Mouse (Mus musculus) adrenal gland, postnatal 10 days (tissue): ENCODE measurements around the gene Aak1. TPM values are rescaled to one million over a fixed set of nuclear protein-coding genes. Genes with fewer than 3 reads are reported as not detected.
A peak's percentile ranks its signal among the peaks of the same experiment; 100 is the strongest.
"Not testable (repeated sequence)": the region's sequence is repeated elsewhere in the genome, so short reads cannot be mapped to it uniquely, and the experiment has no call there.

Experiments used
- DNase-seq: peaks from one replicate; pipeline ENCODE4 v3.0.0; 2021; ENCODE audit warnings: mixed read lengths
- total RNA-seq, 2 experiments: library from RNA; stranded (reverse); gene quantifications; 2 replicates each; pipeline ENCODE4 v1.2.3; 2021

Aak1 gene
- total RNA-seq, 2 experiments from 2014 or later = 63.1 to 69.5 TPM

- DNase-seq = no peak
Observed at GRCm38 (mm10) chr6:86841949-86842348, 7.4 kb upstream of the Aak1 start.

- DNase-seq = no peak
Observed at GRCm38 (mm10) chr6:86843636-86844035, 5.7 kb upstream of the Aak1 start.

- no peak for DNase-seq
Observed at GRCm38 (mm10) chr6:86846467-86846866, 2.9 kb upstream of the Aak1 start.

GRCm38 (mm10) chr6:86847816-86848215 lies 1.5 kb upstream of the Aak1 start:
- no peak for DNase-seq

- DNase-seq = no peak
Observed at GRCm38 (mm10) chr6:86848580-86848914, 770 bp upstream of the Aak1 start.

- peak; percentile 63 for DNase-seq
Observed at GRCm38 (mm10) chr6:86849692-86850445, 552 bp downstream of the Aak1 start.

- DNase-seq = no peak
Observed at GRCm38 (mm10) chr6:86850588-86850987, 1.3 kb downstream of the Aak1 start.

- no peak for DNase-seq
Observed at GRCm38 (mm10) chr6:86851561-86851960, 2.2 kb downstream of the Aak1 start.

GRCm38 (mm10) chr6:86853928-86854327 lies 4.6 kb downstream of the Aak1 start:
- no peak for DNase-seq

- DNase-seq = no peak
Observed at GRCm38 (mm10) chr6:86854941-86855340, 5.6 kb downstream of the Aak1 start.

GRCm38 (mm10) chr6:86858606-86859005 lies 9.3 kb downstream of the Aak1 start:
- DNase-seq = no peak

- DNase-seq = no peak
Observed at GRCm38 (mm10) chr6:86860732-86861463, 11.6 kb downstream of the Aak1 start.

GRCm38 (mm10) chr6:86864358-86864757 lies 15.0 kb downstream of the Aak1 start:
- DNase-seq = no peak

GRCm38 (mm10) chr6:86870335-86870734 lies 21.0 kb downstream of the Aak1 start:
- DNase-seq = no peak

- no peak for DNase-seq
Observed at GRCm38 (mm10) chr6:86871783-86872182, 22.5 kb downstream of the Aak1 start.

- peak; percentile 83 for DNase-seq
Observed at GRCm38 (mm10) chr6:86874711-86875375, 25.5 kb downstream of the Aak1 start.

GRCm38 (mm10) chr6:86876451-86876850 lies 27.1 kb downstream of the Aak1 start:
- no peak for DNase-seq

GRCm38 (mm10) chr6:86878656-86879055 lies 29.3 kb downstream of the Aak1 start:
- DNase-seq = not testable (repeated sequence)

- no peak for DNase-seq
Observed at GRCm38 (mm10) chr6:86879314-86879713, 30.0 kb downstream of the Aak1 start.

- no peak for DNase-seq
Observed at GRCm38 (mm10) chr6:86884230-86884629, 34.9 kb downstream of the Aak1 start.

- no peak for DNase-seq
Observed at GRCm38 (mm10) chr6:86884746-86885145, 35.4 kb downstream of the Aak1 start.

- DNase-seq = peak; percentile 47
Observed at GRCm38 (mm10) chr6:86885816-86886529, 36.7 kb downstream of the Aak1 start.

- DNase-seq = no peak
Observed at GRCm38 (mm10) chr6:86886803-86887202, 37.5 kb downstream of the Aak1 start.
